Mouse (Mus musculus): ENCODE results near the gene Hoxb7. TPM values are rescaled to one million over a fixed set of nuclear protein-coding genes. Genes with fewer than 3 reads are reported as not detected.
A peak's percentile ranks its signal among the peaks of the same experiment; 100 is the strongest.

Hoxb7 gene
- polyA plus RNA-seq, 1 experiment from 2014 or later = 0.51 TPM

DNA sequence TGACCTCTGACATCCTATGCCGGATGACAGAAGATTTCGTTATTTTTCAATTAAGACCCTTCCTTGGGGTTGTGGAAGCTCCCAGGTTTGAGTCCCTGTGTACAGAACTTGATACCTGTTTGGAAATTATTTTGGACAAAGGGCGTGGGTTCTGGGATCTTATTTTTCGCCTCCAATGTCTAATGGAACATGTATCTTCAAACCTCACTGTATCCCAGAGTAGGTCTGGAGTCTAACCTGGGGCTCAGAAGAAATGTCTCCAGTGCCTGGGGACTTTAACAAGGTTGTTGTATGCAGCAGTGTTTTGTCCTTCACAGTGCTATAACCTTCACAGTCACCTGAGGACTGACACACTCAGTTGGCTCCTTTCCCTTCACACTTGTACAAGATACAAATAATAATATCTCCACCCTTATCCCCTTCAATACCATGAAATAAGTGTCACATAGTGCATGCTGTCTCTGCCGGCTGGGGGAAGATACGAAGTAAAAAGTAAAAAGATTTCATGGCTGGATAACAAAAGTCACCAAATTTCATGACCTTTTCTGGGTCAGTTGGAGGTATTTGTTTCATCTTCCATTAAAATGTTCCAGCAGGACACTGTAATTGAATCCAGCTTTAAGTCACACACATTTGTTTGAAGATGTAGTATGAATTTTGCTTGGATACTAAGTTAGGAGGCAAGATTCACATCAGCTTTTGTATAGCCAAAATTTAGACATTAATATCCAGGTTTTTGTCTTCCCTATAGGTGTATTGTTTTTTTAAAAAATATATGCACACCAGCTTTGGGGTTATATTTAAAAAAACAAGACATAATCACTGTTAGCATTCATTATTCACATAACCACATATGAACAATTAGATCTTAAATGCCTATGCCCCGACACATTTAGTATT, 19.2 kb upstream of the Hoxb7 start:
- TF ChIP-seq EP300 (IDR thresholded peaks at IDR 0.05; ENCODE audit: low read depth) = no peak
- 48% methylated on average over 7 of the region's 7 CpGs for WGBS (ENCODE audit: insufficient replicate concordance)
- ATAC-seq (no peak), DNase-seq (no peak)
- Histone ChIP-seq H3K27me3 (ENCODE audit: insufficient read depth, low read length) (peaks cover 99% of the 10 kb centered on the region), H3K4me1 (ENCODE audit: insufficient read depth) (peaks cover 4% of the 10 kb centered on the region; the same call in 1 of the 2 replicates), H3K4me2 (ENCODE audit: low read depth, low read length) (no peak overlapping the region), H3K9me3 (ENCODE audit: low read length) (no peaks in the 10 kb centered on the region), H3K27ac (ENCODE audit: low read depth) (no peak overlapping the region), H3K36me3 (replicated peaks; ENCODE audit: insufficient read depth, low read length) (no peaks in the 10 kb centered on the region), H3K9ac (replicated peaks) (no peak overlapping the region), H3K4me3 (ENCODE audit: low read depth, low read length) (no peak overlapping the region)

DNA sequence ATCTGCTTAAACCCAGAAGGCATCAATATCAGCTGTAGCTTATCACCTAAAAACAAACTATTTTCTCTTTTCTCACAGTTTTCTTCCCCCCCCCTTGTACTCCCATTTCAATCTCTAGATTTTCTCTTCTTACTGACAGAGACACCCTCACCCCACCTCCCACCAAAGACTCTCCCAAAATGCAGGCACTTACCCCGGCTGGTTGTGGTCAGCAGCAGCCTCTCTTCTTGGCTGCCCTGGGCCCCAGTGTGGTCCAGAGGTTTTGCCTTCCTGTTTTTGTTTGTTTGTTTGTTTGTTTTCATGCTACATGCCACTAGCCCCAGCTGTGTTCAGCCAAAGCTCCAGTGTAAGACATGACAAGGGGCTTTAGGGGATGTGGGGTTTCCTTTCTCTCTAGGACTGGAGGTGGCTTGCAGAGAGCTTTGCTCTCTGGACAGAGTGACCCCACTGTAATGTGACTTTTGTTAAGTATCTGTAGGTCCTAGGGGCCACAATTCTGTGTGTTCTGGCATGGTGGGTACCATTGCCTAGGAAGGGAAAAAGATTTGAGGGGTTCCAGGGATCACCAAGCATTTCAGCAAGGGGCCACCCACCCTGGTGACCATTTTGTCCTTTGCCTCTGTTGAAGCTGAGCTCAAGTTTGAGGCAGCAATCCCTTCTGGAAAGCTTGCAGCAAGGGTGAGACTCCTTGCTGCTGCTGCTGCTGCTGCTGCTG, 18.2 kb upstream of the Hoxb7 start:
- DNase-seq = no peak
- Histone ChIP-seq H3K27ac (ENCODE audit: low read depth) (no peak overlapping the region), H3K36me3 (replicated peaks; ENCODE audit: insufficient read depth, low read length) (no peaks in the 10 kb centered on the region), H3K4me2 (ENCODE audit: low read depth, low read length) (no peak overlapping the region), H3K4me3 (ENCODE audit: low read depth, low read length) (no peak overlapping the region), H3K4me1 (ENCODE audit: insufficient read depth) (peaks cover 4% of the 10 kb centered on the region; the same call in 1 of the 2 replicates), H3K9ac (replicated peaks) (no peak overlapping the region), H3K27me3 (ENCODE audit: insufficient read depth, low read length) (peaks cover 99% of the 10 kb centered on the region), H3K9me3 (ENCODE audit: low read length) (no peaks in the 10 kb centered on the region)
- 21% methylated on average over 1 of the region's 1 CpGs for WGBS (ENCODE audit: insufficient replicate concordance)
- ATAC-seq = no peak
- TF ChIP-seq EP300 (IDR thresholded peaks at IDR 0.05; ENCODE audit: low read depth) (no peak), CTCF (IDR thresholded peaks at IDR 0.05; ENCODE audit: low read depth) (no peak)

DNA sequence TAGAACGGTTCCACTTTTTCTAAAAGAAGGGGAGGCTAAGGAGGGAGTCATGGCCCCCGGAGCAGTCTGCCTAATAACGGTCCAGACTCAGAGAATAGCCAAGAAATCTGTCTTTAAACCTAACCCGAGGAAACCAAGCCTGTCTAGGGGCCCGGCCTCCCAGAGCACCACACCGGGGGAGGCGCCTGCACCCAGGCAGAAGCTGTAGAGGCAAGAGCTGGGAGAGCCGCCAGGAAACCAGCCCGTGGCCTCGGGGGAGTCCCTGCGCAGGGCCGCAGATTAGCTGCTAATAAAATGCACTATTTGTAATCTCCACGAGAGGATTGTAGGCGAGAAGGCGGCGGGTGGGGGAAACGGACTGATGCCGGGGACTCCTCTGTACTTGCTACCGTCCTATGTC, 16.6 kb upstream of the Hoxb7 start:
- no peak overlapping the region for H3K27ac ChIP-seq (ENCODE audit: low read depth)
- H3K4me2 ChIP-seq (ENCODE audit: low read depth, low read length) = no peak overlapping the region
- H3K4me3 ChIP-seq (ENCODE audit: low read depth, low read length) = no peak overlapping the region
- TF ChIP-seq CTCF (IDR thresholded peaks at IDR 0.05; ENCODE audit: low read depth) (no peak), EP300 (IDR thresholded peaks at IDR 0.05; ENCODE audit: low read depth) (no peak)
- no peaks in the 10 kb centered on the region for H3K36me3 ChIP-seq (replicated peaks; ENCODE audit: insufficient read depth, low read length)
- no peaks in the 10 kb centered on the region for H3K9me3 ChIP-seq (ENCODE audit: low read length)
- WGBS (ENCODE audit: insufficient replicate concordance) = 6% methylated on average over 19 of the region's 19 CpGs
- H3K4me1 ChIP-seq (ENCODE audit: insufficient read depth) = peaks cover 4% of the 10 kb centered on the region; the same call in 1 of the 2 replicates
- peaks cover 99% of the 10 kb centered on the region for H3K27me3 ChIP-seq (ENCODE audit: insufficient read depth, low read length)
- ATAC-seq (no peak), DNase-seq (no peak)
- H3K9ac ChIP-seq (replicated peaks) = no peak overlapping the region

DNA sequence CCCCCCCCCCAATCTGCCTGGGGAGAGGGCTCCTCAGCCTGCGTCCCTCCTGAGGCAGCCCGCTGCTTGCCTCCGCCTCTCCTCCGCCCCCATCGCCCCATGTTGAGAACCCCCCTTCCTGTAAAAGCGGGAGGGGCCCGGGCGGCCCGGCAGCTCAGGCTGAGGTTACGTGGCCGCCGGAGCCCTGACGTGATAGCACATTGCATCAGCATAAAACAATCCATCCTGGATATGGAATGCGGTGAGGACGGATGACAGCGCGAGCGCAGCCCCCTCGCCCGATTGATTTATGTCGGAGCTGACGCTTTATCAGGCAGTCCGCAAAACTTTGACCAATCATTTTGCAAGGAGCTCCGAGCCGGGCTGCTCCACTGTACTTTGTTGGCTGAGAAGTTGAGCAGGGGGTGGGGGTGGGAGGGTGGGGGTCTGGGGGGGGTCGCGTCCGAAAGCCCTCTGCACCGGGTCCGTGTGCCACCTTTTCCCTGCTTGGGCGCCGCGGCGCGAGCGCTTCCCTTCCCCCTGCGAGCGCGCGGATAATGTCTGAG, 15.4 kb upstream of the Hoxb7 start, which contains the start of gene Hoxb9:
TSS of gene Hoxb9 (plus strand) at position 462 of the 545 bp plus-strand sequence.
- ATAC-seq = no peak
- Histone ChIP-seq H3K9ac (replicated peaks) (no peak within 1 kb of the TSS), H3K4me2 (ENCODE audit: low read depth, low read length) (peak within 1 kb of the TSS; percentile 13; the same call in 1 of the 2 replicates), H3K36me3 (replicated peaks; ENCODE audit: insufficient read depth, low read length) (no peaks in the 10 kb centered on the region), H3K27ac (ENCODE audit: low read depth) (no peak within 1 kb of the TSS), H3K4me3 (ENCODE audit: low read depth, low read length) (peak within 1 kb of the TSS; percentile 13; the same call in 1 of the 2 replicates), H3K4me1 (ENCODE audit: insufficient read depth) (peaks cover 4% of the 10 kb centered on the region; the same call in 1 of the 2 replicates), H3K9me3 (ENCODE audit: low read length) (no peaks in the 10 kb centered on the region), H3K27me3 (ENCODE audit: insufficient read depth, low read length) (peaks cover 99% of the 10 kb centered on the region)
- no peak for DNase-seq
- 2% methylated on average over 38 of the region's 40 CpGs for WGBS (ENCODE audit: insufficient replicate concordance)
- TF ChIP-seq EP300 (IDR thresholded peaks at IDR 0.05; ENCODE audit: low read depth) (no peak), CTCF (IDR thresholded peaks at IDR 0.05; ENCODE audit: low read depth) (no peak)

DNA sequence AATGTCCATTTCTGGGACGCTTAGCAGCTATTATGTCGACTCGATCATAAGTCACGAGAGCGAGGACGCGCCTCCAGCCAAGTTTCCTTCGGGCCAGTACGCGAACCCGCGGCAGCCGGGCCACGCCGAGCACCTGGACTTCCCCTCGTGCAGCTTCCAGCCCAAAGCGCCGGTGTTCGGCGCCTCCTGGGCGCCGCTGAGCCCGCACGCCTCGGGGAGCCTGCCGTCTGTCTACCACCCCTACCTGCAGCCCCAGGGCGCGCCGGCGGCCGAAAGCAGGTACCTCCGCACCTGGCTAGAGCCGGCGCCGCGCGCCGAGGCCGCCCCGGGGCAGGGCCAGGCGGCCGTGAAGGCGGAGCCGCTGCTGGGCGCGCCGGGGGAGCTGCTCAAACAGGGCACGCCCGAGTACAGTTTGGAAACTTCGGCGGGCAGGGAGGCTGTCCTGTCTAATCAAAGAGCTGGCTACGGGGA, 14.8 kb upstream of the Hoxb7 start:
- DNase-seq (no peak), ATAC-seq (no peak)
- under 1% methylated on average over 52 of the region's 52 CpGs for WGBS (ENCODE audit: insufficient replicate concordance)
- H3K4me3 ChIP-seq (ENCODE audit: low read depth, low read length) = peak overlapping the region; percentile 13; the same call in 1 of the 2 replicates
- H3K9ac ChIP-seq (replicated peaks) = no peak overlapping the region
- TF ChIP-seq CTCF (IDR thresholded peaks at IDR 0.05; ENCODE audit: low read depth) (no peak), EP300 (IDR thresholded peaks at IDR 0.05; ENCODE audit: low read depth) (no peak)
- peak overlapping the region; percentile 13; the same call in 1 of the 2 replicates for H3K4me2 ChIP-seq (ENCODE audit: low read depth, low read length)
- H3K27ac ChIP-seq (ENCODE audit: low read depth) = no peak overlapping the region
- peaks cover 99% of the 10 kb centered on the region for H3K27me3 ChIP-seq (ENCODE audit: insufficient read depth, low read length)
- H3K4me1 ChIP-seq (ENCODE audit: insufficient read depth) = peaks cover 4% of the 10 kb centered on the region; the same call in 1 of the 2 replicates
- no peaks in the 10 kb centered on the region for H3K9me3 ChIP-seq (ENCODE audit: low read length)
- no peaks in the 10 kb centered on the region for H3K36me3 ChIP-seq (replicated peaks; ENCODE audit: insufficient read depth, low read length)
